In the genomic region with DNA sequence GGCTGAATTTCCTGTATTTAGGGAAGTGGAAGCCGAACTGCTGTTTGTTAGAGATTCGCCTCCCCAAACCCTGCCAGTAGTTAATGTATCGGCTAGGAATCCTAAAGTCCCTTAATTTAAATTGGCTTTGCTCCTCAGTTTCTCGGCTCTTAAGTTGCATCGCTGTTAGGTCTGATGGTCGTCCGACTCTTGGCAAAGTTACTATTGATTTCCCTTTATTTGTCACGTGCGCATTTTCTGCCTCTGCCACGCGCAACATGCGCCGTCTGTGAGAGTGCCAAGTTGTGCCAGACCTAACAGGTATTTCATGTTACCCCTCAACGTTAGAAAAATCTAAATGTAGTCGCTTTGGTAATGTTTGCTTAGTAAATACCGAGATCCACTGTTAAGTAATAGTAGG, we compare ENCODE assay signal across 8 mouse cellular contexts. TPM values are rescaled to one million over a fixed set of nuclear protein-coding genes. Genes with fewer than 3 reads are reported as not detected.
DNase-seq lines count a peak whose midpoint lies in the region; ATAC-seq lines count a peak whose summit lies in the region.

No protein-coding gene starts in this region.

- H3K4me2 ChIP-seq in kidney, embryonic 14.5 days (replicated peaks; ENCODE audit: low read depth, low read length): peak overlapping the region; percentile 47
- H3K4me2 ChIP-seq in hindbrain, embryonic 15.5 days: peak overlapping the region; percentile 60
- peak overlapping the region; percentile 57 for H3K4me2 ChIP-seq in midbrain, embryonic 13.5 days (replicated peaks)

- no peaks in the 10 kb centered on the region for H3K27me3 ChIP-seq in kidney, embryonic 14.5 days (ENCODE audit: control insufficient read depth, insufficient read depth, low read length)
- H3K27me3 ChIP-seq in hindbrain, embryonic 15.5 days: no peaks in the 10 kb centered on the region
- H3K27me3 ChIP-seq in midbrain, embryonic 13.5 days: no peaks in the 10 kb centered on the region

- no peak for ATAC-seq in kidney, embryonic 14.5 days (ENCODE audit: low FRiP score, low TSS enrichment)
- ATAC-seq in common myeloid progenitor, adult 5-6 weeks (replicated peaks; ENCODE audit: low read depth, poor library complexity, severe bottlenecking): peak; percentile 10
- ATAC-seq in hindbrain, embryonic 15.5 days (ENCODE audit: low FRiP score, low read depth): no peak
- ATAC-seq in midbrain, embryonic 13.5 days: peak; percentile 25; the same call in 1 of the 2 replicates

- H3K36me3 ChIP-seq in kidney, embryonic 14.5 days (ENCODE audit: control insufficient read depth, insufficient read depth, low read length): peaks cover 6% of the 10 kb centered on the region; the same call in 1 of the 2 replicates
- no peaks in the 10 kb centered on the region for H3K36me3 ChIP-seq in hindbrain, embryonic 15.5 days
- peaks cover 4% of the 10 kb centered on the region; the same call in 1 of the 2 replicates for H3K36me3 ChIP-seq in midbrain, embryonic 13.5 days

- peak overlapping the region; percentile 52 for H3K4me3 ChIP-seq in kidney, embryonic 14.5 days (ENCODE audit: low read length)
- peak overlapping the region; percentile 50 for H3K4me3 ChIP-seq in hindbrain, embryonic 15.5 days
- H3K4me3 ChIP-seq in midbrain, embryonic 13.5 days (replicated peaks): peak overlapping the region; percentile 52

- no peaks in the 10 kb centered on the region for H3K4me1 ChIP-seq in kidney, embryonic 14.5 days (ENCODE audit: control insufficient read depth, insufficient read depth, low read length)
- H3K4me1 ChIP-seq in hindbrain, embryonic 15.5 days (replicated peaks): peaks cover 11% of the 10 kb centered on the region; the same call in 1 of the 2 replicates
- H3K4me1 ChIP-seq in midbrain, embryonic 13.5 days (replicated peaks): peaks cover 9% of the 10 kb centered on the region

- H3K27ac ChIP-seq in kidney, embryonic 14.5 days (ENCODE audit: low read depth, low read length): peak overlapping the region; percentile 30; the same call in 1 of the 2 replicates
- H3K27ac ChIP-seq in hindbrain, embryonic 15.5 days (replicated peaks): peak overlapping the region; percentile 12; the same call in 1 of the 2 replicates
- no peak overlapping the region; the same call in 1 of the 2 replicates for H3K27ac ChIP-seq in midbrain, embryonic 13.5 days

- H3K9ac ChIP-seq in kidney, embryonic 14.5 days (ENCODE audit: low read depth, low read length): peak overlapping the region; percentile 53; the same call in 1 of the 2 replicates
- H3K9ac ChIP-seq in hindbrain, embryonic 15.5 days: peak overlapping the region; percentile 43
- H3K9ac ChIP-seq in midbrain, embryonic 13.5 days (replicated peaks): peak overlapping the region; percentile 59

- WGBS in kidney, embryonic 14.5 days: 24% methylated on average over 16 of the region's 16 CpGs
- 14% methylated on average over 16 of the region's 16 CpGs for WGBS in hindbrain, embryonic 15.5 days
- WGBS in midbrain, embryonic 13.5 days: 18% methylated on average over 16 of the region's 16 CpGs

- no peak for DNase-seq in kidney, adult 8-10 months
- DNase-seq in urinary bladder, postnatal 25 days (ENCODE audit: low spot score): no peak
- DNase-seq in thymus, adult 18-20 months: no peak
- no peak for DNase-seq in gastrocnemius, postnatal 25 days

- H3K9me3 ChIP-seq in kidney, embryonic 14.5 days (ENCODE audit: control insufficient read depth, low read length): no peaks in the 10 kb centered on the region
- no peaks in the 10 kb centered on the region for H3K9me3 ChIP-seq in hindbrain, embryonic 15.5 days
- no peaks in the 10 kb centered on the region for H3K9me3 ChIP-seq in midbrain, embryonic 13.5 days

RNA-seq across cellular contexts. Expression of a gene that starts 0.3 kb away (rescaled TPM):
- 20.3 and 21.9 TPM in 2 replicates for polyA plus RNA-seq in kidney, embryonic 14.5 days (2014; fragmentation: Nextera tagmentation; extraction: Ambion mirVana)
- 92.6 and 103 TPM in 2 replicates for total RNA-seq in common myeloid progenitor, adult 5-6 weeks (2017)
- 13.5 and 14.2 TPM in 2 replicates for polyA plus RNA-seq in hindbrain, embryonic 15.5 days (2015; fragmentation: Nextera tagmentation; extraction: Ambion mirVana)
- polyA plus RNA-seq in midbrain, embryonic 13.5 days (2015; fragmentation: Nextera tagmentation; extraction: Ambion mirVana): 19.0 and 20.9 TPM in 2 replicates
- total RNA-seq in gastrocnemius, postnatal 25 days (2021): 10 to 100 TPM; 11.5 to 12.7 TPM

RNA-seq across cellular contexts. Expression of a gene that starts 48.3 kb away (rescaled TPM):
- polyA plus RNA-seq in kidney, embryonic 14.5 days (2014; fragmentation: Nextera tagmentation; extraction: Ambion mirVana): 5.2 and 5.3 TPM in 2 replicates
- total RNA-seq in common myeloid progenitor, adult 5-6 weeks (2017): 6.8 and 8.4 TPM in 2 replicates
- polyA plus RNA-seq in hindbrain, embryonic 15.5 days (2015; fragmentation: Nextera tagmentation; extraction: Ambion mirVana): 9.4 and 10.1 TPM in 2 replicates
- polyA plus RNA-seq in midbrain, embryonic 13.5 days (2015; fragmentation: Nextera tagmentation; extraction: Ambion mirVana): 8.5 and 8.6 TPM in 2 replicates
- 1 to 10 TPM; 6.7 to 7.3 TPM for total RNA-seq in gastrocnemius, postnatal 25 days (2021)

Comparison
In these comparisons a context has a peak if more than half of its experiments do, and no peak if none do; other contexts are left out.
1. ATAC-seq: peak in common myeloid progenitor, adult 5-6 weeks (single experiment) and midbrain, embryonic 13.5 days (single experiment); none in kidney, embryonic 14.5 days (single experiment) and hindbrain, embryonic 15.5 days (single experiment).
2. Peak in every context shown above with its lines, with median percentiles within 50 percentile points of each other: H3K4me2 ChIP-seq, H3K4me3 ChIP-seq and H3K9ac ChIP-seq.